Mouse (Mus musculus): ENCODE data around the gene Sgip1.

The Sgip1 gene

GRCm38 (mm10) chr4:102850498-102850897 is 109.4 kb downstream of the Sgip1 start:
- Histone ChIP-seq H3K36me3 (ENCODE audit: control insufficient read depth, insufficient read depth, low read length, poor library complexity, severe bottlenecking) (no peaks in the 10 kb centered on the region), H3K27me3 (ENCODE audit: control insufficient read depth, insufficient read depth, low read length, poor library complexity, severe bottlenecking) (no peaks in the 10 kb centered on the region)
- DNase-seq (ENCODE audit: low read depth, low spot score) = no peak

- Histone ChIP-seq H3K27me3 (ENCODE audit: control insufficient read depth, insufficient read depth, low read length, poor library complexity, severe bottlenecking) (no peaks in the 10 kb centered on the region), H3K36me3 (ENCODE audit: control insufficient read depth, insufficient read depth, low read length, poor library complexity, severe bottlenecking) (no peaks in the 10 kb centered on the region)
- no peak for DNase-seq (ENCODE audit: low read depth, low spot score)
These were observed 110.1 kb downstream of the Sgip1 start for GRCm38 (mm10) chr4:102851161-102851560.

- no peaks in the 10 kb centered on the region for H3K27me3 ChIP-seq (ENCODE audit: control insufficient read depth, insufficient read depth, low read length, poor library complexity, severe bottlenecking)
- no peaks in the 10 kb centered on the region for H3K36me3 ChIP-seq (ENCODE audit: control insufficient read depth, insufficient read depth, low read length, poor library complexity, severe bottlenecking)
- DNase-seq (ENCODE audit: low read depth, low spot score) = no peak
These were observed 111.2 kb downstream of the Sgip1 start for GRCm38 (mm10) chr4:102852290-102852689.

GRCm38 (mm10) chr4:102852808-102853207 is 111.7 kb downstream of the Sgip1 start:
- no peaks in the 10 kb centered on the region for H3K36me3 ChIP-seq (ENCODE audit: control insufficient read depth, insufficient read depth, low read length, poor library complexity, severe bottlenecking)
- no peaks in the 10 kb centered on the region for H3K27me3 ChIP-seq (ENCODE audit: control insufficient read depth, insufficient read depth, low read length, poor library complexity, severe bottlenecking)
- DNase-seq (ENCODE audit: low read depth, low spot score) = no peak

- no peak for DNase-seq (ENCODE audit: low read depth, low spot score)
These were observed 112.4 kb downstream of the Sgip1 start for GRCm38 (mm10) chr4:102853330-102854022.

GRCm38 (mm10) chr4:102854928-102855892 is 114.1 kb downstream of the Sgip1 start:
- DNase-seq (ENCODE audit: low read depth, low spot score) = no peak
- Histone ChIP-seq H3K27me3 (ENCODE audit: control insufficient read depth, insufficient read depth, low read length, poor library complexity, severe bottlenecking) (no peaks in the 10 kb centered on the region), H3K36me3 (ENCODE audit: control insufficient read depth, insufficient read depth, low read length, poor library complexity, severe bottlenecking) (no peaks in the 10 kb centered on the region)

More at GRCm38 (mm10) chr4:102853330-102854022, 112.4 kb downstream of the Sgip1 start:
- Histone ChIP-seq H3K36me3 (ENCODE audit: control insufficient read depth, insufficient read depth, low read length, poor library complexity, severe bottlenecking) (no peaks in the 10 kb centered on the region), H3K27me3 (ENCODE audit: control insufficient read depth, insufficient read depth, low read length, poor library complexity, severe bottlenecking) (no peaks in the 10 kb centered on the region)

- H3K27me3 ChIP-seq (ENCODE audit: control insufficient read depth, insufficient read depth, low read length, poor library complexity, severe bottlenecking) = no peaks in the 10 kb centered on the region
- DNase-seq (ENCODE audit: low read depth, low spot score) = no peak
- H3K36me3 ChIP-seq (ENCODE audit: control insufficient read depth, insufficient read depth, low read length, poor library complexity, severe bottlenecking) = no peaks in the 10 kb centered on the region
These were observed 115.0 kb downstream of the Sgip1 start for GRCm38 (mm10) chr4:102856086-102856485.

GRCm38 (mm10) chr4:102859259-102860194 is 118.4 kb downstream of the Sgip1 start:
- Histone ChIP-seq H3K36me3 (ENCODE audit: control insufficient read depth, insufficient read depth, low read length, poor library complexity, severe bottlenecking) (no peaks in the 10 kb centered on the region), H3K27me3 (ENCODE audit: control insufficient read depth, insufficient read depth, low read length, poor library complexity, severe bottlenecking) (no peaks in the 10 kb centered on the region)
- peak; percentile 1 for DNase-seq (ENCODE audit: low read depth, low spot score)

- Histone ChIP-seq H3K36me3 (ENCODE audit: control insufficient read depth, insufficient read depth, low read length, poor library complexity, severe bottlenecking) (no peaks in the 10 kb centered on the region), H3K27me3 (ENCODE audit: control insufficient read depth, insufficient read depth, low read length, poor library complexity, severe bottlenecking) (no peaks in the 10 kb centered on the region)
- no peak for DNase-seq (ENCODE audit: low read depth, low spot score)
These were observed 121.9 kb downstream of the Sgip1 start for GRCm38 (mm10) chr4:102862751-102863710.

GRCm38 (mm10) chr4:102866531-102866930 is 125.4 kb downstream of the Sgip1 start:
- H3K27me3 ChIP-seq (ENCODE audit: control insufficient read depth, insufficient read depth, low read length, poor library complexity, severe bottlenecking) = no peaks in the 10 kb centered on the region
- no peak for DNase-seq (ENCODE audit: low read depth, low spot score)
- no peaks in the 10 kb centered on the region for H3K36me3 ChIP-seq (ENCODE audit: control insufficient read depth, insufficient read depth, low read length, poor library complexity, severe bottlenecking)

GRCm38 (mm10) chr4:102871274-102871673 is 130.2 kb downstream of the Sgip1 start:
- Histone ChIP-seq H3K36me3 (ENCODE audit: control insufficient read depth, insufficient read depth, low read length, poor library complexity, severe bottlenecking) (no peaks in the 10 kb centered on the region), H3K27me3 (ENCODE audit: control insufficient read depth, insufficient read depth, low read length, poor library complexity, severe bottlenecking) (no peaks in the 10 kb centered on the region)
- DNase-seq (ENCODE audit: low read depth, low spot score) = no peak

GRCm38 (mm10) chr4:102883142-102883541 is 142.0 kb downstream of the Sgip1 start:
- no peak for DNase-seq (ENCODE audit: low read depth, low spot score)
- no peaks in the 10 kb centered on the region for H3K36me3 ChIP-seq (ENCODE audit: control insufficient read depth, insufficient read depth, low read length, poor library complexity, severe bottlenecking)
- H3K27me3 ChIP-seq (ENCODE audit: control insufficient read depth, insufficient read depth, low read length, poor library complexity, severe bottlenecking) = no peaks in the 10 kb centered on the region

GRCm38 (mm10) chr4:102884228-102884627 is 143.1 kb downstream of the Sgip1 start:
- Histone ChIP-seq H3K27me3 (ENCODE audit: control insufficient read depth, insufficient read depth, low read length, poor library complexity, severe bottlenecking) (no peaks in the 10 kb centered on the region), H3K36me3 (ENCODE audit: control insufficient read depth, insufficient read depth, low read length, poor library complexity, severe bottlenecking) (no peaks in the 10 kb centered on the region)
- DNase-seq (ENCODE audit: low read depth, low spot score) = no peak
